Mouse (Mus musculus): Measurements from ENCODE around the gene Vezf1. TPM values are rescaled to one million over a fixed set of nuclear protein-coding genes. Genes with fewer than 3 reads are reported as not detected.

Vezf1 gene
- 21.7 and 28.3 TPM in 2 replicates for polyA plus RNA-seq (2012; rRNA removed)

DNA sequence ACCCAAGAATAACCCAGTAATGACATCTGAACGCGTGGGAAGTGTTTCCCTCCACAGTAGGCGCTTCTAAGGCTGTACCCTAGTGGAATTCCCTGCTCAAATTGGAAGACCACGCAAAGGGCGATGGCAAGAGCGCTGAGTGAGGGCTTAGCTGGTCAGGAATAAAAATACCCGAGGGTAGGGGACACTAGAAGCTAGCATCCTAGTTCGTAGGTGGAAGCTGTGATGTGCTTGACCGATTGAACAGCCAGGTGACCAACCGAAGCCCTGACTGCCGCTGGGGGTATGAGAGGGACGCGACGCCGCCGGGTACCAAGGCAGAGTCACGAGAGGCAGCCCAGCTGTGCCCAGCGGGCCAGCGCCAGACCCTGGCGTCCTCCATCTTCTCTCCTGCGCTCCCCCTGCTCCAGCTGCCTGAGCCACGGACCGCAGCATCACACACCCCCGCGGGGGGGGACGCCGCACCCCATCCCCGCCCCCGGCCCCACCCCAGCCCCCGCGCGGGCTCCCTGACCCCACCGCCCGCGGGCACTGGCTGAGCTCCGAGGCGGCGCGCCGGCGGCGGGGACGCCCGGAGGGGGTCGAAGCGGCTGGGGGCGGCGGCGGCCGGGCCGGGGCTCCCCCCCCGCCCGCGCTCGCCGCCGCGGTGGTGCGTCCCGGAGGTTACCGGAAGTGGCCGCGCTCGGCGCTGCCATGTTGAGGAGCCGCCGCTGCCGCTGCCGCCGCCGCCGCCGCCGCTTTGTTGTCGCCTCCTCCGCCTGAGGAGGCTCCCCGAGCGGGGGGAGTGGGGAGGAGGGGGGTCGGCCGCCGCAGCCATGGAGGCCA, at the start of gene Vezf1:
Vezf1 (plus strand) TSS at position 694 of the 825 bp plus-strand sequence.

DNA sequence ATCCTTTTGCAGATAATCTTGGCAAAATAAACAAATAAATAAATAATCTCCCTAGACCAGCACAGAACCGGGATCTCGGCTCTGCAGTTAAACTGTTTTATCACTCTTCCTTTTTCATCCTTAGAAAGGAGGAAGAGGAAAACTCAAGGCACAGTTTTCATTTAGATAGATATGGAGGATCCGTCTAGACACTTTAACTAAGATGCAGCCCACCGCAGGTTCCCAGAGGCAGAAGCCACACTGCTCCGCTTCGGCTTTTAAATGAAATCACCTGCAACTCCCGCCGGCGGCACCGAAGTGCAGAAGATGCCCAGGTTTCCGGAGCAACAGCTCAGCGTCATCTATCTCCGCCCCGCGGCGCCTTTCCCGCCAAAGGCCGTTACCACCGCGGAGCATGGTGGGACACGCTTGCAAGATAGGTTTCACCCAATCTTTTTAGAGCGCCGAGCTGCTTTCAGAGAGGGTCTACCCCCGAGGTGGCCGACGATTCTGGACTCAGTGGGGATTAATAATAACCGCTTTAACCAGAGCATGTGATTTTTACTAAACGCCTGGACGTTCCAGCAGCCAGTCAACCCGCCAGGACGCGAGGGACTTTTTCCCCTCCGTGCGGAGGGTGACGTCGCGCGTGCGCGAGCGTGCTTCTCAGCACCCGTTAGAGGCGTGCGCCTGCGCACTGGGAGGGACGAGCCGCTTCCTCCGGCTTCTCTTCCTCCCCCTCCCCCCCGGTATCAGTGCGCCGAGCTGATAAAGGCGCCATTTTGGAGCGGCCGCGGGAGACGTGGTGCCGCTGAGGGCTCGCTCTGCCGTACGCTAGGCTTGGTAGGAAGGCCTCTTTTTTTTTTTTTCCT, 20.9 kb upstream of the Vezf1 start, which contains the start of gene Srsf1:
Srsf1 (plus strand) TSS at position 430 of the 851 bp plus-strand sequence.

DNA sequence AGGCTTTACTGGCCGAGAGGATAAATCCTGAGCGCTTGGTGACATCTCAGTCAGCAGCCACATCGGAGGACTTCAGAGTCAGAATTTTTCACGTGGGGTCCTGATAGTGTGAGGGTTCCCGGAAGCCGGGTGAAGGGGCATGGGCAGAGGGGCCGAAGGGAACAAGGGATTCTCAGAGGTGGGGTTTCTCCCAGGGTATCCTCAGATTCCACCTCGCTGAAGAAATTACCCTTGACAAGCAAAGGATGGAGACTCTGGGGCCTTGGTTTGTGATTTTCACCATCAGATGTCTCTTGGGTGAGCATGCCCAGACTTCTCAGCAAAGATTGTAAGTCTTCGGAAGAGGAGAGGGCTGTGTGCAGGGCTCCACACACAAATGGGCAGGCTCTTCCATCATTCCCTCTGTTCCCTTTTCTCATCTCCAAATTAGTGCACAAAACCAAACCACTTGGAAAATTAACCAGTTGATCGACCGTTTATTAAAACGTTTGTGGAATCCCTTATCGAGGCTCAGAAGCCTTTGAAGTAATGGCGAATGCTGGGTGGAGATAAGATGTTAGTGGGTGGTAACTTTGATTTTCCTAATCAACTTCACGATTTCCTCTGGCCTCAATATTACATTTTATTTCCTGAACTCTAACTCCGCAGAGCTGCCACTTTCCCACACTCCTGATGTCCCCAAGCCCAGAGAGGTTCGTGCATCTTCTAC, 30.1 kb downstream of the Vezf1 start, which contains the start of gene Cuedc1:
Cuedc1 (plus strand) TSS at position 38 of the 709 bp plus-strand sequence.

Other genes starting within 250 kb of the Vezf1 start
- gene Lpo, start 240.0 kb upstream of the Vezf1 start, polyA plus RNA-seq (2012; rRNA removed) = 0.06 and 0.18 TPM in 2 replicates
- 19.4 and 25.5 TPM in 2 replicates for gene Mks1, start 215.1 kb upstream of the Vezf1 start, polyA plus RNA-seq (2012; rRNA removed)
- gene Epx, start 192.7 kb upstream of the Vezf1 start, polyA plus RNA-seq (2012; rRNA removed) = not detected in 2 replicates
- gene Olfr462, start 176.0 kb upstream of the Vezf1 start, polyA plus RNA-seq (2012; rRNA removed) = 0.21 TPM in 1 of 2 replicates, not detected in the other
- gene Olfr463, start 170.9 kb upstream of the Vezf1 start, polyA plus RNA-seq (2012; rRNA removed) = not detected in 2 replicates
- gene Olfr464, start 147.3 kb upstream of the Vezf1 start, polyA plus RNA-seq (2012; rRNA removed) = 0.28 and 1.2 TPM in 2 replicates
- 128 and 211 TPM in 2 replicates for gene Dynll2, start 80.7 kb upstream of the Vezf1 start, polyA plus RNA-seq (2012; rRNA removed)
- 152 and 191 TPM in 2 replicates for gene Srsf1, start 20.9 kb upstream of the Vezf1 start, polyA plus RNA-seq (2012; rRNA removed)
- gene Cuedc1, start 29.8 kb downstream of the Vezf1 start, polyA plus RNA-seq (2012; rRNA removed) = 51.0 TPM in 2 replicates
- 26.3 and 28.5 TPM in 2 replicates for gene Mrps23, start 136.1 kb downstream of the Vezf1 start, polyA plus RNA-seq (2012; rRNA removed)
- not detected in 2 replicates for gene Ccdc182, start 225.8 kb downstream of the Vezf1 start, polyA plus RNA-seq (2012; rRNA removed)